Comparison of ENCODE assay signal across 18 mouse cellular contexts in genomic region chr10:127141500-127141899, GRCm38 (mm10). TPM values are rescaled to one million over a fixed set of nuclear protein-coding genes. Genes with fewer than 3 reads are reported as not detected.
DNase-seq lines count a peak whose midpoint lies in the region; ATAC-seq and TF ChIP-seq lines count a peak whose summit lies in the region.
"Had no signal": no experiment of that assay in that cellular context is flagged by ENCODE, and none has a peak within 500 bp of the region (broad histone marks: within the 10 kb centered on the region; RNA-seq: fewer than 3 reads in every experiment).

No protein-coding gene starts in this region.

- TF ChIP-seq CTCF in CH12.LX (conservative IDR thresholded peaks at IDR 0.05 in 1 of 2, IDR thresholded peaks at IDR 0.05 in 1 of 2; ENCODE audit: low read depth in 2 of 2, low read length in 2 of 2) = no peak

- TF ChIP-seq EP300 in CH12.LX (IDR thresholded peaks at IDR 0.05; ENCODE audit: low read length) = no peak; the same call in 1 of the 2 replicates

- peaks cover 7 to 33% of the 10 kb centered on the region in 2 experiments for H3K4me1 ChIP-seq in CH12.LX (ENCODE audit: control insufficient read depth in 1 of 2, insufficient read depth in 2 of 2)
- H3K4me1 ChIP-seq in intestine, embryonic 15.5 days (replicated peaks) = peaks cover 7% of the 10 kb centered on the region; the same call in 1 of the 2 replicates
- H3K4me1 ChIP-seq: heart, embryonic 13.5 days; lung, embryonic 15.5 days had no signal

- no peaks in the 10 kb centered on the region for H3K27me3 ChIP-seq in CH12.LX (replicated peaks)
- no peaks in the 10 kb centered on the region for H3K27me3 ChIP-seq in intestine, embryonic 15.5 days (replicated peaks)
- H3K27me3 ChIP-seq: heart, embryonic 13.5 days; lung, embryonic 15.5 days; Patski had no signal

- H3K4me3 ChIP-seq in CH12.LX (replicated peaks in 1 of 3; ENCODE audit: low read depth in 2 of 3, low read length in 2 of 3, poor library complexity in 1 of 3) = no peak overlapping the region
- H3K4me3 ChIP-seq in intestine, embryonic 15.5 days (replicated peaks) = no peak overlapping the region
- H3K4me3 ChIP-seq: forebrain, embryonic 10.5 days; heart, embryonic 13.5 days; hindbrain, embryonic 10.5 days; lung, embryonic 15.5 days had no signal

- TF ChIP-seq RAD21 in CH12.LX (IDR thresholded peaks at IDR 0.05; ENCODE audit: low read depth, low read length) = no peak

- no peak overlapping the region for H3K27ac ChIP-seq in CH12.LX (ENCODE audit: insufficient read depth, low read depth)
- H3K27ac ChIP-seq in intestine, embryonic 15.5 days = no peak overlapping the region
- H3K27ac ChIP-seq: forebrain, embryonic 10.5 days; heart, embryonic 13.5 days; hindbrain, embryonic 10.5 days; lung, embryonic 15.5 days had no signal

- H3K4me2 ChIP-seq in CH12.LX (ENCODE audit: insufficient read depth, low read depth, poor library complexity, severe bottlenecking) = peak overlapping the region; percentile 37; the same call in 1 of the 2 replicates
- H3K4me2 ChIP-seq in intestine, embryonic 15.5 days (replicated peaks) = no peak overlapping the region
- H3K4me2 ChIP-seq: heart, embryonic 13.5 days; liver, embryonic 11.5 days; lung, embryonic 15.5 days had no signal

- no peak for TF ChIP-seq POLR2A in CH12.LX (IDR thresholded peaks at IDR 0.05; ENCODE audit: low read depth, low read length)

- no peaks in the 10 kb centered on the region for H3K36me3 ChIP-seq in CH12.LX (replicated peaks in 1 of 2; ENCODE audit: control insufficient read depth in 1 of 2, insufficient read depth in 1 of 2, low read length in 1 of 2)
- no peaks in the 10 kb centered on the region for H3K36me3 ChIP-seq in intestine, embryonic 15.5 days
- H3K36me3 ChIP-seq: forebrain, embryonic 10.5 days; heart, embryonic 13.5 days; hindbrain, embryonic 10.5 days; lung, embryonic 15.5 days had no signal

- DNase-seq in CD4-positive helper T cell, adult 2 months (ENCODE audit: low read depth, low spot score) = peak; percentile 89
- DNase-seq in CH12.LX (ENCODE audit: extremely low read depth) = no peak
- DNase-seq in thymus, postnatal 10 days (ENCODE audit: low spot score in 2 of 2) = peak; percentile 31 to 34
- no peak for DNase-seq in left cerebral cortex, adult 8-10 months (ENCODE audit: low spot score in 2 of 2)
- no peak for DNase-seq in layer of hippocampus, adult 9-11 months
- DNase-seq: cerebellum, adult 11-12 months; kidney, postnatal 10 days; left cerebral cortex, postnatal 4 days; right cerebral cortex, adult 18-20 months had no signal

- no peak overlapping the region for H3K9ac ChIP-seq in CH12.LX (ENCODE audit: insufficient read depth, low read depth)
- H3K9ac ChIP-seq in intestine, embryonic 15.5 days = no peak overlapping the region
- H3K9ac ChIP-seq: heart, embryonic 13.5 days; lung, embryonic 15.5 days had no signal

- H3K79me2 ChIP-seq in CH12.LX (replicated peaks; ENCODE audit: control insufficient read depth, extremely low read depth, insufficient read depth, poor library complexity, severe bottlenecking) = no peaks in the 10 kb centered on the region

- dilution Hi-C loops in CH12.LX (cut with MboI; ENCODE audit: extremely low pct_ligation_motif_present, extremely low pct_unique_long_range_greater_than_20kb, low sequenced_read_pairs) = no loop called here

- WGBS in intestine, embryonic 15.5 days = 69% methylated on average over 8 of the region's 8 CpGs

- peak; percentile 52 for ATAC-seq in megakaryocyte, adult 5-6 weeks (ENCODE audit: poor library complexity, severe bottlenecking)
- no peak for ATAC-seq in intestine, embryonic 15.5 days
- ATAC-seq: intestine, embryonic 16.5 days; Patski had no signal

- in situ Hi-C loops in CH12.LX (cut with MboI; ENCODE audit: low pct_ligation_motif_present, low pct_unique_long_range_greater_than_20kb, low sequenced_read_pairs) = no loop called here

- H3K9me3 ChIP-seq in CH12.LX (replicated peaks; ENCODE audit: low read length) = no peaks in the 10 kb centered on the region
- H3K9me3 ChIP-seq in intestine, embryonic 15.5 days = no peaks in the 10 kb centered on the region
- H3K9me3 ChIP-seq: forebrain, embryonic 10.5 days; hindbrain, embryonic 10.5 days; lung, embryonic 15.5 days had no signal

TF ChIP-seq in CH12.LX, 34 proteins besides CTCF, POLR2A, EP300 and RAD21:
- TF ChIP-seq MAX (IDR thresholded peaks at IDR 0.05; ENCODE audit: low read length) (0 out of 2 replicates have a peak, but pooled peaks have one; percentile 32), ZKSCAN1 (IDR thresholded peaks at IDR 0.05; ENCODE audit: borderline replicate concordance, low read depth, low read length) (no peak), MAZ (IDR thresholded peaks at IDR 0.05; ENCODE audit: low read depth, low read length) (no peak)

RNA-seq across cellular contexts. Expression of gene Os9, which starts 20.6 kb away (rescaled TPM):
- 81.1 and 82.7 TPM in 2 replicates for total RNA-seq in CH12.LX (2012; rRNA removed)
- 41.0 and 42.8 TPM in 2 replicates for total RNA-seq in CH12.LX (2014; rRNA removed)
- 61.9 and 78.2 TPM in 2 replicates for polyA plus RNA-seq in CH12.LX (2012; ENCODE audit: insufficient read length, low read depth)
- 39.9 and 42.3 TPM in 2 replicates for total RNA-seq in megakaryocyte, adult 5-6 weeks (2015)
- total RNA-seq in megakaryocyte, adult 5-6 weeks (2017) = 170 and 195 TPM in 2 replicates
- 100 to 1,000 TPM; 112 to 130 (median 122) TPM for total RNA-seq in left cerebral cortex, adult 8-10 months (2022)
- polyA plus RNA-seq in intestine, embryonic 15.5 days (2015; fragmentation: Nextera tagmentation; extraction: Ambion mirVana) = 93.0 and 104 TPM in 2 replicates

RNA-seq across cellular contexts. Expression of gene B4galnt1, which starts 23.5 kb away (rescaled TPM):
- total RNA-seq in CH12.LX (2012; rRNA removed) = 15.5 and 17.5 TPM in 2 replicates
- 0.74 and 0.98 TPM in 2 replicates for total RNA-seq in CH12.LX (2014; rRNA removed)
- polyA plus RNA-seq in CH12.LX (2012; ENCODE audit: insufficient read length, low read depth) = 1.9 and 2.3 TPM in 2 replicates
- total RNA-seq in megakaryocyte, adult 5-6 weeks (2015) = 113 TPM in 2 replicates
- 67.7 and 75.5 TPM in 2 replicates for total RNA-seq in megakaryocyte, adult 5-6 weeks (2017)
- total RNA-seq in left cerebral cortex, adult 8-10 months (2022) = 100 to 1,000 TPM; 105 to 118 (median 112) TPM
- polyA plus RNA-seq in intestine, embryonic 15.5 days (2015; fragmentation: Nextera tagmentation; extraction: Ambion mirVana) = 52.5 and 55.2 TPM in 2 replicates

RNA-seq across cellular contexts. Expression of gene Slc26a10, which starts 38.9 kb away (rescaled TPM):
- total RNA-seq in CH12.LX (2012; rRNA removed) = 1.2 and 1.7 TPM in 2 replicates
- total RNA-seq in CH12.LX (2014; rRNA removed) = 0.05 TPM in 2 replicates
- polyA plus RNA-seq in CH12.LX (2012; ENCODE audit: insufficient read length, low read depth) = 0.16 and 0.44 TPM in 2 replicates
- 0.91 TPM in 1 of 2 replicates, not detected in the other for total RNA-seq in megakaryocyte, adult 5-6 weeks (2015)
- 0.22 and 0.53 TPM in 2 replicates for total RNA-seq in megakaryocyte, adult 5-6 weeks (2017)
- 1 to 10 TPM; 5.8 to 7.4 (median 6.9) TPM for total RNA-seq in left cerebral cortex, adult 8-10 months (2022)
- 0.98 and 1.1 TPM in 2 replicates for polyA plus RNA-seq in intestine, embryonic 15.5 days (2015; fragmentation: Nextera tagmentation; extraction: Ambion mirVana)

RNA-seq across cellular contexts. Expression of gene Arhgef25, which starts 48.4 kb away (rescaled TPM):
- total RNA-seq in CH12.LX (2012; rRNA removed) = 8.6 and 8.7 TPM in 2 replicates
- total RNA-seq in CH12.LX (2014; rRNA removed) = 3.3 and 4.0 TPM in 2 replicates
- polyA plus RNA-seq in CH12.LX (2012; ENCODE audit: insufficient read length, low read depth) = 8.3 and 11.1 TPM in 2 replicates
- 0.16 TPM in 1 of 2 replicates, not detected in the other for total RNA-seq in megakaryocyte, adult 5-6 weeks (2015)
- 0.41 and 1.0 TPM in 2 replicates for total RNA-seq in megakaryocyte, adult 5-6 weeks (2017)
- 100 to 1,000 TPM; 153 to 178 (median 174) TPM for total RNA-seq in left cerebral cortex, adult 8-10 months (2022)
- polyA plus RNA-seq in intestine, embryonic 15.5 days (2015; fragmentation: Nextera tagmentation; extraction: Ambion mirVana) = 46.8 and 50.4 TPM in 2 replicates

RNA-seq across cellular contexts. Expression of gene Dtx3, which starts 54.0 kb away (rescaled TPM):
- 26.9 and 27.6 TPM in 2 replicates for total RNA-seq in CH12.LX (2012; rRNA removed)
- total RNA-seq in CH12.LX (2014; rRNA removed) = 18.9 and 19.2 TPM in 2 replicates
- polyA plus RNA-seq in CH12.LX (2012; ENCODE audit: insufficient read length, low read depth) = 51.2 and 54.4 TPM in 2 replicates
- total RNA-seq in megakaryocyte, adult 5-6 weeks (2015) = 8.2 and 9.2 TPM in 2 replicates
- 4.5 and 9.1 TPM in 2 replicates for total RNA-seq in megakaryocyte, adult 5-6 weeks (2017)
- total RNA-seq in left cerebral cortex, adult 8-10 months (2022) = 100 to 1,000 TPM; 211 to 218 (median 216) TPM
- 70.6 and 75.4 TPM in 2 replicates for polyA plus RNA-seq in intestine, embryonic 15.5 days (2015; fragmentation: Nextera tagmentation; extraction: Ambion mirVana)

Comparison
In these comparisons a context has a peak if more than half of its experiments do, and no peak if none do; other contexts are left out.
1. DNase-seq: peak in CD4-positive helper T cell, adult 2 months (single experiment) and thymus, postnatal 10 days (2 of 2); none in CH12.LX (single experiment), left cerebral cortex, adult 8-10 months (0 of 2) and layer of hippocampus, adult 9-11 months (single experiment).